Mouse (Mus musculus): ENCODE measurements around the gene Man1a2. TPM values are rescaled to one million over a fixed set of nuclear protein-coding genes. Genes with fewer than 3 reads are reported as not detected.

The Man1a2 gene
- total RNA-seq, 4 experiments from 2014 or later = 128 to 161 (median 154) TPM

GRCm38 (mm10) chr3:100568443-100569390 lies 116.6 kb downstream of the Man1a2 start:
- DNase-seq (ENCODE audit: low spot score in 2 of 2) = no peak

GRCm38 (mm10) chr3:100563565-100563964 lies 121.7 kb downstream of the Man1a2 start:
- DNase-seq (ENCODE audit: low spot score in 2 of 2) = no peak

- no peak for DNase-seq (ENCODE audit: low spot score in 2 of 2)
These were observed 122.8 kb downstream of the Man1a2 start for GRCm38 (mm10) chr3:100562455-100562854.

GRCm38 (mm10) chr3:100561561-100562175 lies 123.6 kb downstream of the Man1a2 start:
- DNase-seq (ENCODE audit: low spot score in 2 of 2) = no peak

- no peak for DNase-seq (ENCODE audit: low spot score in 2 of 2)
These were observed 125.9 kb downstream of the Man1a2 start for GRCm38 (mm10) chr3:100559431-100559830.

GRCm38 (mm10) chr3:100558211-100558708 lies 127.0 kb downstream of the Man1a2 start:
- DNase-seq (ENCODE audit: low spot score in 2 of 2) = no peak

- no peak for DNase-seq (ENCODE audit: low spot score in 2 of 2)
These were observed 130.5 kb downstream of the Man1a2 start for GRCm38 (mm10) chr3:100554843-100555242.

GRCm38 (mm10) chr3:100552171-100552570 lies 133.1 kb downstream of the Man1a2 start:
- DNase-seq (ENCODE audit: low spot score in 2 of 2) = no peak

GRCm38 (mm10) chr3:100547913-100548292 lies 137.4 kb downstream of the Man1a2 start:
- no peak for DNase-seq (ENCODE audit: low spot score in 2 of 2)

- no peak for DNase-seq (ENCODE audit: low spot score in 2 of 2)
These were observed 138.0 kb downstream of the Man1a2 start for GRCm38 (mm10) chr3:100547162-100547912.

GRCm38 (mm10) chr3:100536686-100537085 lies 148.6 kb downstream of the Man1a2 start:
- DNase-seq (ENCODE audit: low spot score in 2 of 2) = no peak

GRCm38 (mm10) chr3:100535902-100536301 lies 149.4 kb downstream of the Man1a2 start:
- no peak for DNase-seq (ENCODE audit: low spot score in 2 of 2)

GRCm38 (mm10) chr3:100535298-100535697 lies 150.0 kb downstream of the Man1a2 start:
- no peak for DNase-seq (ENCODE audit: low spot score in 2 of 2)

- DNase-seq (ENCODE audit: low spot score in 2 of 2) = no peak
These were observed 150.9 kb downstream of the Man1a2 start for GRCm38 (mm10) chr3:100534394-100534793.

GRCm38 (mm10) chr3:100533429-100533828 lies 151.9 kb downstream of the Man1a2 start:
- no peak for DNase-seq (ENCODE audit: low spot score in 2 of 2)

GRCm38 (mm10) chr3:100530919-100531318 lies 154.4 kb downstream of the Man1a2 start:
- no peak for DNase-seq (ENCODE audit: low spot score in 2 of 2)

- no peak for DNase-seq (ENCODE audit: low spot score in 2 of 2)
These were observed 155.0 kb downstream of the Man1a2 start for GRCm38 (mm10) chr3:100530244-100530788.

- DNase-seq (ENCODE audit: low spot score in 2 of 2) = no peak
These were observed 162.6 kb downstream of the Man1a2 start for GRCm38 (mm10) chr3:100522671-100523070.

GRCm38 (mm10) chr3:100521626-100522025 lies 163.7 kb downstream of the Man1a2 start:
- DNase-seq (ENCODE audit: low spot score in 2 of 2) = no peak

- no peak for DNase-seq (ENCODE audit: low spot score in 2 of 2)
These were observed 169.6 kb downstream of the Man1a2 start for GRCm38 (mm10) chr3:100515754-100516141.

GRCm38 (mm10) chr3:100515093-100515753 lies 170.1 kb downstream of the Man1a2 start:
- no peak for DNase-seq (ENCODE audit: low spot score in 2 of 2)
